Mouse (Mus musculus): ENCODE results near the gene Pcyt1a.

DNA sequence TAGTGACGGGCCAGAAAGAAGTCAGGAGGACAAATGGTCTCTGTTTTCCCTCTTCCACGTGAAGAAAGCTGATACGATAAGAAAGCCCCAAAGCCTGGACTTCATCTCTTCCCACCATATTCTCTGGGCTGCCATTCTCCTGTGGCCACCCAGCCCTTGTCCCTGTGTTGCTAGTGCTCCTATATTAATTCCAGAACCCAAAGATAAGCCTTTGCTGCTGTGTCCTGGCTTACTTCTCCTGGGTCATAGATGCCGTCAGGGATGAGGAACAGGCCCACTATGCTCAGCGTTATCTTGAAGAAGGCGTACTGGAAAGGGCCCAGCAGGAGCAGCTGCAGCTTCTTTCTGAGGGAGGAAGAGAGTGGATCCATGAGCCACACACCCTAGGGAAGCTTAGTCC, 46.6 kb downstream of the Pcyt1a start:
- TF ChIP-seq CTCF (IDR thresholded peaks at IDR 0.05; ENCODE audit: low read depth, low read length) (no peak), GATA2 (IDR thresholded peaks at IDR 0.05; ENCODE audit: borderline replicate concordance, low read depth, low read length) (no peak)

Measured in G1E (cell line).